Comparison of ENCODE assay signal across 8 mouse cellular contexts in genomic region chr10:77418138-77418537, GRCm38 (mm10). TPM values are rescaled to one million over a fixed set of nuclear protein-coding genes. Genes with fewer than 3 reads are reported as not detected.
DNase-seq lines count a peak whose midpoint lies in the region; ATAC-seq lines count a peak whose summit lies in the region.

Adarb1 (minus strand) TSS chr10:77418270.

- H3K4me2 ChIP-seq in intestine, embryonic 16.5 days (ENCODE audit: low read depth, low read length) = peak within 1 kb of the TSS; percentile 95

- peaks cover 27% of the 10 kb centered on the region for H3K4me1 ChIP-seq in embryonic facial prominence, embryonic 10.5 days
- peaks cover 12% of the 10 kb centered on the region for H3K4me1 ChIP-seq in intestine, embryonic 16.5 days (ENCODE audit: control insufficient read depth, insufficient read depth, low read length)

- ATAC-seq in intestine, embryonic 16.5 days = peak; percentile 95

- peaks cover 29% of the 10 kb centered on the region for H3K27me3 ChIP-seq in embryonic facial prominence, embryonic 10.5 days (replicated peaks; ENCODE audit: low read depth, poor library complexity, severe bottlenecking)
- H3K27me3 ChIP-seq in intestine, embryonic 16.5 days (replicated peaks; ENCODE audit: control insufficient read depth, insufficient read depth, low read length) = peaks cover 13% of the 10 kb centered on the region

- H3K27ac ChIP-seq in embryonic facial prominence, embryonic 10.5 days (replicated peaks) = peak within 1 kb of the TSS; percentile 88
- peak within 1 kb of the TSS; percentile 57 for H3K27ac ChIP-seq in intestine, embryonic 16.5 days (ENCODE audit: low read length)

- peak within 1 kb of the TSS; percentile 75 for H3K4me3 ChIP-seq in embryonic facial prominence, embryonic 10.5 days
- peak within 1 kb of the TSS; percentile 80 for H3K4me3 ChIP-seq in intestine, embryonic 16.5 days (ENCODE audit: low read length)

- H3K36me3 ChIP-seq in embryonic facial prominence, embryonic 10.5 days (replicated peaks) = no peaks in the 10 kb centered on the region
- H3K36me3 ChIP-seq in intestine, embryonic 16.5 days (ENCODE audit: control insufficient read depth, insufficient read depth, low read length) = no peaks in the 10 kb centered on the region

- under 1% methylated on average over 57 of the region's 57 CpGs for WGBS in embryonic facial prominence, embryonic 10.5 days
- under 1% methylated on average over 57 of the region's 57 CpGs for WGBS in intestine, embryonic 16.5 days

- peak within 1 kb of the TSS; percentile 80 for H3K9ac ChIP-seq in intestine, embryonic 16.5 days (ENCODE audit: low read depth, low read length)

- peak; percentile 96 for DNase-seq in adrenal gland, postnatal 14 days
- DNase-seq in embryonic facial prominence, embryonic 10.5 days (ENCODE audit: low spot score) = peak; percentile 96
- no peak for DNase-seq in gonadal fat pad, adult 2 months (ENCODE audit: low read depth)
- peak; percentile 90 to 91 for DNase-seq in left cerebral cortex, postnatal 25 days (ENCODE audit: low spot score in 2 of 2)
- peak; percentile 94 for DNase-seq in mesoderm, embryonic 11.5 days (ENCODE audit: low read depth, low spot score)
- peak; percentile 92 for DNase-seq in right cerebral cortex, postnatal 25 days
- DNase-seq in urinary bladder, postnatal 36 days (ENCODE audit: low spot score in 2 of 2) = peak; percentile 88 to 90

- intact Hi-C loops in left cerebral cortex, postnatal 25 days (cut with DNase I) = loop anchor here (5.0 to 10.0 kb wide), 4 partner anchors 79 to 167 kb away; partner anchors contain the start of gene Pttg1ip

- H3K9me3 ChIP-seq in embryonic facial prominence, embryonic 10.5 days = 0 out of 2 replicates have a peak, but pooled peaks cover 2% of the 10 kb centered on the region
- H3K9me3 ChIP-seq in intestine, embryonic 16.5 days (ENCODE audit: control insufficient read depth, low read length) = no peaks in the 10 kb centered on the region

RNA-seq across cellular contexts. Expression of gene Adarb1, which starts in this region (rescaled TPM):
- total RNA-seq in adrenal gland, postnatal 14 days (2021) = 21.9 and 28.4 TPM in 2 replicates
- 5.1 and 6.8 TPM in 2 replicates for polyA plus RNA-seq in embryonic facial prominence, embryonic 10.5 days (2016; fragmentation: Nextera tagmentation; extraction: Ambion mirVana)
- 11.0 and 12.7 TPM in 2 replicates for polyA plus RNA-seq in gonadal fat pad, adult 2 months (2012; rRNA removed)
- 2.7 and 3.0 TPM in 2 replicates for polyA plus RNA-seq in intestine, embryonic 16.5 days (2015; fragmentation: Nextera tagmentation; extraction: Ambion mirVana)
- 100 to 1,000 TPM; 123 to 147 TPM for total RNA-seq in left cerebral cortex, postnatal 25 days (2021)
